Mouse (Mus musculus) bone marrow, adult 2 months (tissue): Measurements from ENCODE around the gene Cdk5.

ENCODE experiments used
- CTCF ChIP-seq: fragments of 200-500 bp; IDR thresholded peaks from 2 replicates; pipeline ENCODE4 v1.5.1; 2011; ENCODE audit warnings: low read length, control low read depth; ENCODE audit not compliant: control insufficient read depth, insufficient read depth
- POLR2A ChIP-seq: fragments of 200-500 bp; IDR thresholded peaks from 2 replicates; pipeline ENCODE4 v1.6.1; 2011; ENCODE audit warnings: low read depth, mild to moderate bottlenecking, control low read depth, low read length, borderline replicate concordance; ENCODE audit not compliant: control insufficient read depth

DNA sequence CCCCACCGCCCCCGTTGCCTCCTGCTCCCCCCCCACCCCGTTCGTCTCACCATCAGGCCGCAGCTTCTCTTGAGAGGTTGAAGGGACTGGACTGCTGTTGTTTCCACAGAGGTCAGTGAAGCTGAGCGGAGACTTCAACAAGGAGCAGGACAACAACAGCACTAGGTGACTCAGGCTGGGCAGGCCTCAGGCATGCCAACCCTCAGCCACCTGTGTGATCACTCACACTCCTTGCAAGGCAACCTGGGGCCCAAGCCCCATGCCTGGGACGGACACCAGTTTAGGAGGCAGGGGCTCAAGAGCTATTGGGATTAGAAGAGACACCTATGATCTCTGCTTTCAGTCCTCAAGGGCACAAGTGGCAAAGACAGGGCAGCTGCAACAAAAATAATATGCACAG, 31.5 kb downstream of the Cdk5 start, which contains the start of gene Atg9b:
- no peak for TF ChIP-seq CTCF
- TF ChIP-seq POLR2A, result no peak
